ENCODE assay signal across 8 mouse cellular contexts in the genomic region with DNA sequence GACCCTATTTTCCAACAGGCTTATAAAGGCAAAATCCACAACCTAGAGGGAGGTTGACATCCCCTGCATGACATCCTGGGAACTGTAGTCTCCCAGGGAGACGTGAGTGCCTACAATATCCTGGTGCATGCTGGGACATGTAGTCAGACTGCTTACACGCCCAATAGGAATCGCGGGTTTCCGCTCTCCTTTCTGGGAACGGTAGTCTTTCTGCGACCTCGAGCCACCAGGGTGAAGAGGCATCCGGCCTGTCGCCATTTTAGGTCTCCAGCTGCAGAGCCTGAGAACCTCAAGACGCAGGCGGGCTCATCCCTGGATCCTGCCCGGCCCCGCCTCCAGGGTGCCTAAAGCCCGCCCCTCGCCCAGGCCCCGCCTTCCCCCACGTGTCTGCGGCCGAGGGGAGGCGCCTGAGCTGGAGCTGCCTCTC. TPM values are rescaled to one million over a fixed set of nuclear protein-coding genes. Genes with fewer than 3 reads are reported as not detected.
DNase-seq lines count a peak whose midpoint lies in the region; ATAC-seq lines count a peak whose summit lies in the region.

A gene (plus strand): TSS at position 400 of the 427 bp plus-strand sequence.

- DNase-seq in adipocyte (ENCODE audit: low spot score): peak; percentile 96
- DNase-seq in embryo, embryonic 10 days (ENCODE audit: low spot score): peak; percentile 97
- peak; percentile 96 for DNase-seq in gastrocnemius, postnatal 10 days
- DNase-seq in induced T-regulatory cell, adult 2 months (ENCODE audit: low read depth): peak; percentile 92
- DNase-seq in left cerebral cortex, adult 9 months (ENCODE audit: low spot score in 2 of 2): peak; percentile 98 to 99
- peak; percentile 92 for DNase-seq in right cerebral cortex, postnatal 14 days
- peak; percentile 99 to 100 for DNase-seq in urinary bladder, postnatal 36 days (ENCODE audit: low spot score in 2 of 2)

- ATAC-seq in megakaryocyte progenitor cell, adult 5-6 weeks (replicated peaks; ENCODE audit: poor library complexity): peak; percentile 92

RNA-seq across cellular contexts. Expression of the gene that starts here (rescaled TPM):
- under 1 TPM; 0.12 to 0.23 TPM for total RNA-seq in gastrocnemius, postnatal 10 days (2021)
- 0.10 TPM in 1 of 2 replicates, not detected in the other for total RNA-seq in megakaryocyte progenitor cell, adult 5-6 weeks (2015)
- total RNA-seq in megakaryocyte progenitor cell, adult 5-6 weeks (2017): 0.14 TPM in 1 of 2 replicates, not detected in the other

Comparison
In these comparisons a context has a peak if more than half of its experiments do, and no peak if none do; other contexts are left out.
1. Peak in every context shown above with its lines: DNase-seq and ATAC-seq.
2. Peak in DNase-seq in gastrocnemius, postnatal 10 days; RNA of the gene not detected or under 1 TPM.
3. Peak in ATAC-seq in megakaryocyte progenitor cell, adult 5-6 weeks; RNA of the gene not detected or under 1 TPM.